Mouse (Mus musculus): Measurements from ENCODE around the gene Rabl6. TPM values are rescaled to one million over a fixed set of nuclear protein-coding genes. Genes with fewer than 3 reads are reported as not detected.

Gene Rabl6
- polyA plus RNA-seq, 1 experiment from 2014 or later = 47.9 TPM

DNA sequence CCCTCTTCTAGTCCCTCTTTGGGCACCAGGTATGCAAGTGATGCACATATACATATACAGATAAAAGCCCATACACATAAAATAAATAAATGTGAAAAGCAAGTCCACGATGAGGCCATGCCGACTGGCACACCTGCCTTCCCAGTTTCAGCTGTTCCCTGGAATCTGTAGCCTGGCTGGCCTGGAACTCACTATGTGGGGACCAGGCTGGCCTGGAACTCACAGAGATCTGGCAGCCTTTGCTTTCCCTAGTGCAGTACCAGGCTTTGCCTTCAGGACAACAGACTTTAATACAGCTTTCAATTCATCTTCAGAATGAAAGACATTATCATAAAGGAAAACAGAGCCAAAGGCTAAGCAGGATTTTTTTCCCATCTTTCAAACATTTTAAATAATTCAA, 74.6 kb downstream of the Rabl6 start:
- no peaks in the 10 kb centered on the region for H3K4me1 ChIP-seq (ENCODE audit: control insufficient read depth, insufficient read depth, low read length)
- WGBS = 96% methylated on average over 2 of the region's 2 CpGs
- H3K27ac ChIP-seq (ENCODE audit: low read depth, low read length) = no peak overlapping the region
- peaks cover 65% of the 10 kb centered on the region for H3K36me3 ChIP-seq (ENCODE audit: control insufficient read depth, insufficient read depth, low read length)
- H3K4me2 ChIP-seq (ENCODE audit: low read length) = no peak overlapping the region
- H3K9ac ChIP-seq (ENCODE audit: low read length) = no peak overlapping the region
- no peaks in the 10 kb centered on the region for H3K27me3 ChIP-seq (replicated peaks; ENCODE audit: control insufficient read depth, insufficient read depth, low read length)
- ATAC-seq (no peak), DNase-seq (ENCODE audit: low spot score) (no peak)
- no peaks in the 10 kb centered on the region for H3K9me3 ChIP-seq (replicated peaks; ENCODE audit: control insufficient read depth, low read length)
- H3K4me3 ChIP-seq (ENCODE audit: low read depth, low read length) = no peak overlapping the region

Other genes starting within 250 kb of the Rabl6 start
- 5.8 and 7.8 TPM in 2 replicates for gene Uap1l1, start 242.8 kb downstream of the Rabl6 start, polyA plus RNA-seq (2014; fragmentation: Nextera tagmentation; extraction: Ambion mirVana)
- gene Sapcd2, start 236.2 kb downstream of the Rabl6 start, polyA plus RNA-seq (2014; fragmentation: Nextera tagmentation; extraction: Ambion mirVana) = 27.8 and 28.9 TPM in 2 replicates
- 1.9 and 2.5 TPM in 2 replicates for gene Entpd2, start 212.6 kb downstream of the Rabl6 start, polyA plus RNA-seq (2014; fragmentation: Nextera tagmentation; extraction: Ambion mirVana)
- 263 and 331 TPM in 2 replicates for gene Npdc1, start 209.2 kb downstream of the Rabl6 start, polyA plus RNA-seq (2014; fragmentation: Nextera tagmentation; extraction: Ambion mirVana)
- 0.21 TPM in 1 of 2 replicates, not detected in the other for gene Fut7, start 185.3 kb downstream of the Rabl6 start, polyA plus RNA-seq (2014; fragmentation: Nextera tagmentation; extraction: Ambion mirVana)
- 6.7 and 11.9 TPM in 2 replicates for gene Abca2, start 179.8 kb downstream of the Rabl6 start, polyA plus RNA-seq (2014; fragmentation: Nextera tagmentation; extraction: Ambion mirVana)
- gene Clic3, start 151.7 kb downstream of the Rabl6 start, polyA plus RNA-seq (2014; fragmentation: Nextera tagmentation; extraction: Ambion mirVana) = 1.1 and 2.2 TPM in 2 replicates
- gene Paxx, start 147.4 kb downstream of the Rabl6 start, polyA plus RNA-seq (2014; fragmentation: Nextera tagmentation; extraction: Ambion mirVana) = 93.2 and 101 TPM in 2 replicates
- gene Ptgds, start 138.5 kb downstream of the Rabl6 start, polyA plus RNA-seq (2014; fragmentation: Nextera tagmentation; extraction: Ambion mirVana) = 170 and 301 TPM in 2 replicates
- gene Lcn12, start 114.6 kb downstream of the Rabl6 start, polyA plus RNA-seq (2014; fragmentation: Nextera tagmentation; extraction: Ambion mirVana) = not detected in 2 replicates
- gene Fbxw5, start 107.8 kb downstream of the Rabl6 start, polyA plus RNA-seq (2014; fragmentation: Nextera tagmentation; extraction: Ambion mirVana) = 77.9 and 102 TPM in 2 replicates
- 4.0 and 4.1 TPM in 2 replicates for gene C8g, start 106.8 kb downstream of the Rabl6 start, polyA plus RNA-seq (2014; fragmentation: Nextera tagmentation; extraction: Ambion mirVana)
- gene Traf2, start 61.6 kb downstream of the Rabl6 start, polyA plus RNA-seq (2014; fragmentation: Nextera tagmentation; extraction: Ambion mirVana) = 26.7 and 29.4 TPM in 2 replicates
- gene Edf1, start 50.7 kb downstream of the Rabl6 start, polyA plus RNA-seq (2014; fragmentation: Nextera tagmentation; extraction: Ambion mirVana) = 369 and 370 TPM in 2 replicates
- 0.84 and 2.2 TPM in 2 replicates for gene Mamdc4, start 33.7 kb downstream of the Rabl6 start, polyA plus RNA-seq (2014; fragmentation: Nextera tagmentation; extraction: Ambion mirVana)
- gene Phpt1, start 33.3 kb downstream of the Rabl6 start, polyA plus RNA-seq (2014; fragmentation: Nextera tagmentation; extraction: Ambion mirVana) = 168 and 216 TPM in 2 replicates
- gene Ajm1, start 26.8 kb downstream of the Rabl6 start, polyA plus RNA-seq (2014; fragmentation: Nextera tagmentation; extraction: Ambion mirVana) = 2.2 and 4.2 TPM in 2 replicates
- gene Ccdc183, start 9.2 kb upstream of the Rabl6 start, polyA plus RNA-seq (2014; fragmentation: Nextera tagmentation; extraction: Ambion mirVana) = 0.18 and 0.30 TPM in 2 replicates
- 27.9 and 32.8 TPM in 2 replicates for gene Tmem141, start 13.5 kb upstream of the Rabl6 start, polyA plus RNA-seq (2014; fragmentation: Nextera tagmentation; extraction: Ambion mirVana)
- gene Fcna, start 19.5 kb upstream of the Rabl6 start, polyA plus RNA-seq (2014; fragmentation: Nextera tagmentation; extraction: Ambion mirVana) = 2.0 and 3.7 TPM in 2 replicates
- gene Lcn8, start 44.6 kb upstream of the Rabl6 start, polyA plus RNA-seq (2014; fragmentation: Nextera tagmentation; extraction: Ambion mirVana) = not detected in 2 replicates
- gene Lcn5, start 49.4 kb upstream of the Rabl6 start, polyA plus RNA-seq (2014; fragmentation: Nextera tagmentation; extraction: Ambion mirVana) = not detected in 2 replicates
- not detected in 2 replicates for gene Lcn6, start 68.3 kb upstream of the Rabl6 start, polyA plus RNA-seq (2014; fragmentation: Nextera tagmentation; extraction: Ambion mirVana)
- not detected in 2 replicates for gene Lcn10, start 74.2 kb upstream of the Rabl6 start, polyA plus RNA-seq (2014; fragmentation: Nextera tagmentation; extraction: Ambion mirVana)
- not detected in 2 replicates for gene Obp2a, start 91.5 kb upstream of the Rabl6 start, polyA plus RNA-seq (2014; fragmentation: Nextera tagmentation; extraction: Ambion mirVana)
- gene Bmyc, start 98.2 kb upstream of the Rabl6 start, polyA plus RNA-seq (2014; fragmentation: Nextera tagmentation; extraction: Ambion mirVana) = 86.4 and 108 TPM in 2 replicates
- gene Obp2b, start 128.5 kb upstream of the Rabl6 start, polyA plus RNA-seq (2014; fragmentation: Nextera tagmentation; extraction: Ambion mirVana) = not detected in 2 replicates
- gene Lcn3, start 157.0 kb upstream of the Rabl6 start, polyA plus RNA-seq (2014; fragmentation: Nextera tagmentation; extraction: Ambion mirVana) = not detected in 2 replicates
- not detected in 2 replicates for gene Lcn11, start 168.5 kb upstream of the Rabl6 start, polyA plus RNA-seq (2014; fragmentation: Nextera tagmentation; extraction: Ambion mirVana)
- not detected in 2 replicates for gene Gm13539, start 173.7 kb upstream of the Rabl6 start, polyA plus RNA-seq (2014; fragmentation: Nextera tagmentation; extraction: Ambion mirVana)
- not detected in 2 replicates for gene Glt6d1, start 207.3 kb upstream of the Rabl6 start, polyA plus RNA-seq (2014; fragmentation: Nextera tagmentation; extraction: Ambion mirVana)
- gene Lcn9, start 214.6 kb upstream of the Rabl6 start, polyA plus RNA-seq (2014; fragmentation: Nextera tagmentation; extraction: Ambion mirVana) = not detected in 2 replicates
- gene Sohlh1, start 238.7 kb upstream of the Rabl6 start, polyA plus RNA-seq (2014; fragmentation: Nextera tagmentation; extraction: Ambion mirVana) = not detected in 2 replicates